Mouse (Mus musculus) kidney, postnatal 0 days (tissue): ENCODE measurements at regions not wholly inside any gene's neighbourhood (a gene's known extent, or its start where the extent isn't known, plus 50 kb on each side); places are given as distances from the start of the nearest gene placed in this dataset.

Experiments used
- ATAC-seq: fragments of 200-750 bp; cut with Nextera tagmentation; replicated peaks from 2 replicates; pipeline ENCODE4 v1.8.0; 2017; ENCODE audit warnings: low read depth, moderate number of reproducible peaks, moderate TSS enrichment, moderate library complexity; ENCODE audit not compliant: low FRiP score
- DNase-seq: peaks from one replicate; pipeline ENCODE4 v3.0.0-alpha.2; 2016; ENCODE audit warnings: low spot score
- H3K27ac ChIP-seq: fragments of 300-500 bp; sonication (generic); 2 replicates; pipeline ENCODE4 v1.5.1; 2014; ENCODE audit warnings: mild to moderate bottlenecking
- H3K27me3 ChIP-seq: fragments of 300-500 bp; sonication (generic); 2 replicates; pipeline ENCODE4 v1.6.1; 2014; ENCODE audit warnings: low read length, mixed read lengths; ENCODE audit not compliant: insufficient read depth
- H3K36me3 ChIP-seq: fragments of 300-500 bp; sonication (generic); 2 replicates; pipeline ENCODE4 v1.6.1; 2014; ENCODE audit warnings: low read length, mixed read lengths; ENCODE audit not compliant: insufficient read depth
- H3K4me1 ChIP-seq: fragments of 300-500 bp; sonication (generic); replicated peaks from 2 replicates; pipeline ENCODE4 v1.6.1; 2014; ENCODE audit warnings: antibody characterized with exemption, low read length, mixed read lengths; ENCODE audit not compliant: insufficient read depth
- H3K4me2 ChIP-seq: fragments of 300-500 bp; sonication (generic); 2 replicates; pipeline ENCODE4 v1.6.1; 2014; ENCODE audit warnings: mild to moderate bottlenecking, low read length, moderate library complexity, mixed read lengths
- H3K4me3 ChIP-seq: fragments of 300-500 bp; sonication (generic); replicated peaks from 2 replicates; pipeline ENCODE4 v1.5.1; 2014; ENCODE audit warnings: low read depth, low read length
- H3K9ac ChIP-seq: fragments of 300-500 bp; sonication (generic); 2 replicates; pipeline ENCODE4 v1.6.1; 2014; ENCODE audit warnings: low read depth, low read length
- H3K9me3 ChIP-seq: fragments of 300-500 bp; sonication (generic); replicated peaks from 2 replicates; pipeline ENCODE4 v1.6.1; 2016; ENCODE audit warnings: low read length, inconsistent platforms, mixed read lengths
- CTCF ChIP-seq: IDR thresholded peaks from 2 replicates; pipeline ENCODE4 v1.5.1; 2016; ENCODE audit warnings: antibody characterized with exemption, low read depth, mild to moderate bottlenecking, moderate library complexity
- WGBS: fragments of 180-500 bp; shearing (Covaris S2); extraction: QIAGEN DNeasy Blood & Tissue Kit; methylation state at CpG from one replicate; pipeline ENCODE4 v1.1.7; 2014; 5-methylcytosine and 5-hydroxymethylcytosine counted together

- no peak for ATAC-seq
- no peaks in the 10 kb centered on the region for H3K27me3 ChIP-seq
- no peak overlapping the region for H3K27ac ChIP-seq
- no peak for DNase-seq
- H3K4me1 ChIP-seq = no peaks in the 10 kb centered on the region
- H3K4me3 ChIP-seq = no peak overlapping the region
- no peaks in the 10 kb centered on the region for H3K36me3 ChIP-seq
- no peak overlapping the region for H3K4me2 ChIP-seq
- WGBS = 90% methylated on average over 4 of the region's 4 CpGs
- H3K9me3 ChIP-seq = no peaks in the 10 kb centered on the region
- no peak for TF ChIP-seq CTCF
- H3K9ac ChIP-seq = no peak overlapping the region
Observed at GRCm38 (mm10) chr5:45159194-45159593, 290.8 kb downstream of the Qdpr start.

- 38% methylated on average over 2 of the region's 2 CpGs for WGBS
Observed at GRCm38 (mm10) chr5:45154936-45155335, 295.1 kb downstream of the Qdpr start.

GRCm38 (mm10) chr5:45144186-45144585 is 305.9 kb downstream of the Qdpr start:
- Histone ChIP-seq H3K4me2 (no peak overlapping the region), H3K4me1 (no peaks in the 10 kb centered on the region), H3K36me3 (no peaks in the 10 kb centered on the region), H3K9me3 (no peaks in the 10 kb centered on the region), H3K4me3 (no peak overlapping the region), H3K9ac (no peak overlapping the region), H3K27me3 (no peaks in the 10 kb centered on the region), H3K27ac (no peak overlapping the region)
- WGBS = 90% methylated on average over 4 of the region's 4 CpGs
- no peak for DNase-seq
- no peak for ATAC-seq
- TF ChIP-seq CTCF = no peak

More at GRCm38 (mm10) chr5:45154936-45155335, 295.1 kb downstream of the Qdpr start:
- ATAC-seq (no peak), DNase-seq (no peak)
- Histone ChIP-seq H3K9ac (no peak overlapping the region), H3K27me3 (no peaks in the 10 kb centered on the region), H3K9me3 (no peaks in the 10 kb centered on the region), H3K4me3 (no peak overlapping the region), H3K36me3 (no peaks in the 10 kb centered on the region), H3K4me1 (no peaks in the 10 kb centered on the region), H3K4me2 (no peak overlapping the region), H3K27ac (no peak overlapping the region)
- TF ChIP-seq CTCF = no peak

GRCm38 (mm10) chr5:45137198-45137973 is 312.6 kb downstream of the Qdpr start:
- DNase-seq (peak; percentile 59), ATAC-seq (no peak)
- Histone ChIP-seq H3K4me2 (peak overlapping the region; percentile 18; the same call in 1 of the 2 replicates), H3K27ac (no peak overlapping the region), H3K9me3 (no peaks in the 10 kb centered on the region), H3K9ac (no peak overlapping the region), H3K4me3 (no peak overlapping the region), H3K27me3 (no peaks in the 10 kb centered on the region), H3K36me3 (no peaks in the 10 kb centered on the region), H3K4me1 (no peaks in the 10 kb centered on the region)
- WGBS = 23% methylated on average over 10 of the region's 10 CpGs
- TF ChIP-seq CTCF = no peak

- H3K4me2 ChIP-seq = no peak overlapping the region
Observed at GRCm38 (mm10) chr5:45136696-45137095, 313.3 kb downstream of the Qdpr start.

GRCm38 (mm10) chr5:45127971-45128370 is 322.1 kb downstream of the Qdpr start:
- DNase-seq (no peak), ATAC-seq (no peak)
- Histone ChIP-seq H3K36me3 (no peaks in the 10 kb centered on the region), H3K9ac (no peak overlapping the region), H3K4me2 (no peak overlapping the region), H3K9me3 (no peaks in the 10 kb centered on the region), H3K27ac (no peak overlapping the region), H3K4me1 (no peaks in the 10 kb centered on the region), H3K27me3 (no peaks in the 10 kb centered on the region), H3K4me3 (no peak overlapping the region)
- 84% methylated on average over 8 of the region's 8 CpGs for WGBS
- no peak for TF ChIP-seq CTCF

More at GRCm38 (mm10) chr5:45136696-45137095, 313.3 kb downstream of the Qdpr start:
- WGBS = 45% methylated on average over 3 of the region's 3 CpGs
- Histone ChIP-seq H3K4me1 (no peaks in the 10 kb centered on the region), H3K36me3 (no peaks in the 10 kb centered on the region), H3K9ac (no peak overlapping the region), H3K4me3 (no peak overlapping the region), H3K27me3 (no peaks in the 10 kb centered on the region), H3K27ac (no peak overlapping the region), H3K9me3 (no peaks in the 10 kb centered on the region)
- no peak for TF ChIP-seq CTCF
- DNase-seq (no peak), ATAC-seq (no peak)
